Mouse (Mus musculus) E14TG2a.4 (cell line): ENCODE measurements around the gene Tnfrsf18.

Experiments
- CTCF ChIP-seq: conservative IDR thresholded peaks from 2 replicates; pipeline ENCODE4 v1.5.1; 2014; ENCODE audit warnings: low read length
- POU5F1 ChIP-seq: IDR thresholded peaks from 2 replicates; pipeline ENCODE4 v1.6.1; 2014; ENCODE audit warnings: low read length, borderline replicate concordance

- TF ChIP-seq CTCF (no peak), POU5F1 (no peak)
Observed at GRCm38 (mm10) chr4:156053113-156053512, 27.1 kb downstream of the Tnfrsf18 start.
